Mouse (Mus musculus) naive thymus-derived CD4-positive, alpha-beta T cell, adult 2 months (primary cell): Measurements from ENCODE around the gene Tle3.

Experiments used
- DNase-seq: peaks from one replicate; pipeline ENCODE4 v3.0.0-alpha.2; 2011; ENCODE audit warnings: low read depth

The Tle3 gene

GRCm38 (mm10) chr9:61377706-61378479, 5.7 kb downstream of the Tle3 start:
- no peak for DNase-seq

- no peak for DNase-seq
These were observed 6.3 kb downstream of the Tle3 start for GRCm38 (mm10) chr9:61378516-61378915.

GRCm38 (mm10) chr9:61379016-61379634, 7.0 kb downstream of the Tle3 start:
- DNase-seq = no peak

- peak; percentile 75 for DNase-seq
These were observed 8.3 kb downstream of the Tle3 start for GRCm38 (mm10) chr9:61380258-61381062.

GRCm38 (mm10) chr9:61381063-61381408, 8.9 kb downstream of the Tle3 start:
- DNase-seq = no peak

GRCm38 (mm10) chr9:61381445-61381844, 9.3 kb downstream of the Tle3 start:
- DNase-seq = no peak

GRCm38 (mm10) chr9:61382595-61383186, 10.5 kb downstream of the Tle3 start:
- DNase-seq = no peak

GRCm38 (mm10) chr9:61384101-61384500, 11.9 kb downstream of the Tle3 start:
- DNase-seq = no peak

- peak; percentile 67 for DNase-seq
These were observed 12.7 kb downstream of the Tle3 start for GRCm38 (mm10) chr9:61384646-61385443.

- DNase-seq = peak; percentile 68
These were observed 13.6 kb downstream of the Tle3 start for GRCm38 (mm10) chr9:61385753-61386152.

GRCm38 (mm10) chr9:61386314-61386713, 14.1 kb downstream of the Tle3 start:
- no peak for DNase-seq

GRCm38 (mm10) chr9:61387797-61388196, 15.6 kb downstream of the Tle3 start:
- DNase-seq = no peak

GRCm38 (mm10) chr9:61388214-61388613, 16.0 kb downstream of the Tle3 start:
- no peak for DNase-seq

- no peak for DNase-seq
These were observed 16.7 kb downstream of the Tle3 start for GRCm38 (mm10) chr9:61388689-61389403.

GRCm38 (mm10) chr9:61389404-61389701, 17.2 kb downstream of the Tle3 start:
- no peak for DNase-seq

GRCm38 (mm10) chr9:61391570-61392337, 19.6 kb downstream of the Tle3 start:
- DNase-seq = no peak

GRCm38 (mm10) chr9:61392338-61392620, 20.1 kb downstream of the Tle3 start:
- no peak for DNase-seq

GRCm38 (mm10) chr9:61393161-61393560, 21.0 kb downstream of the Tle3 start:
- no peak for DNase-seq

GRCm38 (mm10) chr9:61393847-61394246, 21.7 kb downstream of the Tle3 start:
- DNase-seq = no peak

GRCm38 (mm10) chr9:61395071-61395470, 22.9 kb downstream of the Tle3 start:
- DNase-seq = no peak

GRCm38 (mm10) chr9:61396474-61396873, 24.3 kb downstream of the Tle3 start:
- no peak for DNase-seq
